Mouse (Mus musculus) macrophage (primary cell): Measurements from ENCODE around the gene Dcaf8. TPM values are rescaled to one million over a fixed set of nuclear protein-coding genes. Genes with fewer than 3 reads are reported as not detected.

Experiments
- H3K27ac ChIP-seq: fragments of 350-480 bp; formaldehyde crosslinking; 2 replicates; pipeline ENCODE4 v1.9.0; 2021
- H3K36me3 ChIP-seq: fragments of 350-480 bp; formaldehyde crosslinking; 2 replicates; pipeline ENCODE4 v1.9.0; 2021; ENCODE audit errors: inconsistent target
- H3K4me3 ChIP-seq: fragments of 350-480 bp; formaldehyde crosslinking; 2 replicates; pipeline ENCODE4 v1.9.0; 2021; ENCODE audit errors: inconsistent target
- H3K79me2 ChIP-seq: fragments of 350-480 bp; formaldehyde crosslinking; 2 replicates; pipeline ENCODE4 v1.9.0; 2021; ENCODE audit errors: inconsistent target
- WGBS: methylation state at CpG from one replicate; pipeline ENCODE4 v1.1.7; 2026; ENCODE audit warnings: inconsistent platforms; ENCODE audit not compliant: missing documents; 5-methylcytosine and 5-hydroxymethylcytosine counted together
- polyA plus RNA-seq: library from polyadenylated mRNA; stranded (reverse); fragments of 250-400 nt; gene quantifications from 3 replicates; pipeline ENCODE4 v1.2.4, GENCODE M21; 2018; ENCODE audit warnings: inconsistent platforms
- total RNA-seq, 78 experiments: library from RNA; depleted of rRNA; stranded (reverse); fragments of 250-400 nt; gene quantifications; 1 replicate in 9 of 78; 2 replicates in 24 of 78; 3 replicates in 43 of 78; 4 replicates in 2 of 78; pipeline ENCODE4 v1.2.4; 2018; ENCODE audit warnings: inconsistent platforms in 56 of 78

Gene Dcaf8
- 100 to 1,000 TPM; 126 to 343 (median 201) TPM for total RNA-seq (2018; cell fraction: chromatin; rRNA removed)
- total RNA-seq (2018; cell fraction: cytosol; rRNA removed) = 10 to 100 TPM; 39.1 to 80.5 (median 58.1) TPM
- 100 to 1,000 TPM in 19 of 26 experiments, 10 to 100 TPM in 7; 74.2 to 226 (median 122) TPM for total RNA-seq (2018; cell fraction: nucleus; rRNA removed)
- 45.9 to 68.0 TPM (median 67.8 TPM) in 3 replicates for polyA plus RNA-seq

DNA sequence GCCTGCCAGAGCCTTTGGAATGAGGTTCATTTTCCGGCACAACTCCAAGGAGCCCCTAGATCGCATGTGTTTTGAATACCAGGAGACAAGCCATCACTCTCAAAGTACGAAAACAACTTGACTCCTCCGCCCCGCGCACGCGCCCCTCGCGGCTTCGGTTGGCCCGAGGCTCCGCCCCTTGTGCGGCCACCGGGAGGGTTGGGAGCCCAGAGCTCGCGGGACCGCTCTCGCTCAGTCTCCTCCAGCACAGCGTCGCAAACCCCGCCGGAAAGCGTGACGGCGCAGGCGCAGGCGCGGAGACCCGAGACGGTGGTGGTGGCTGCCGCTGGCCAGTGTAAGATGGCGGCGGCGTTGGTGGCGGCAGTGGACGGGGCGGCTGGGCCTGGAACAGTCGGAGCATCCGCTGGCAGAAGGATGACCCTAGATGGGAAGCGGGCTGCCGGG is at the start of gene Dcaf8:
Gene Dcaf8, plus strand, starts transcription at position 250 of the 444 bp plus-strand sequence.
- H3K4me3 ChIP-seq = peak within 1 kb of the TSS; percentile 92
- WGBS = under 1% methylated on average over 39 of the region's 42 CpGs
- peaks cover 46% of the 10 kb centered on the region; the same call in 1 of the 2 replicates for H3K79me2 ChIP-seq
- 0 out of 2 replicates have a peak, but pooled peaks cover 14% of the 10 kb centered on the region for H3K36me3 ChIP-seq
- H3K27ac ChIP-seq = peak within 1 kb of the TSS; percentile 90

- Histone ChIP-seq H3K36me3 (peaks cover 77% of the 10 kb centered on the region), H3K27ac (no peak overlapping the region), H3K79me2 (no peaks in the 10 kb centered on the region), H3K4me3 (no peak overlapping the region)
- WGBS = 92% methylated on average over 6 of the region's 6 CpGs
These were observed 48.4 kb upstream of the Dcaf8 start for GRCm38 (mm10) chr1:172099325-172100033.

DNA sequence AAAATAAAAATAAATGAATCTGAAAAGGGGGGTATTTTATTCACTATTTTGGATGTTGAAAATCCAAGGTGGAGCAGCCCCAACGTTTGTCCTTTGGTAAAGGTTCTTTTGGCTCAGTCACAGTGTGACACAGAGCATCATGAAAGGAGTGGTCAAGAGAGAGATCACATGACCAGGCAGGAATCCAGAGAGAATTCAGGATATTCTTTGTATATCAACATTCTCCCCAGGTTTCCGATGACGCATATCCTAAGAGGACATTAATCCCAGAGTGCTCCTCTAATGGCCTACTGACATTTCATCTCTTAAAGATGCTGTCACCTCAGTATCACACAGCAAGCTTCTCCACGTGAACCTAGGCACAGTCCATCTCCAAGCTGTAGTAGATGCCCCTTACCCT is 44.3 kb upstream of the Dcaf8 start:
- H3K27ac ChIP-seq = no peak overlapping the region
- WGBS = 89% methylated on average over 4 of the region's 4 CpGs
- H3K4me3 ChIP-seq = no peak overlapping the region
- H3K79me2 ChIP-seq = no peaks in the 10 kb centered on the region
- peaks cover 94% of the 10 kb centered on the region for H3K36me3 ChIP-seq

GRCm38 (mm10) chr1:172105101-172105500 is 42.8 kb upstream of the Dcaf8 start:
- no peak overlapping the region for H3K4me3 ChIP-seq
- 86% methylated on average over 11 of the region's 11 CpGs for WGBS
- no peaks in the 10 kb centered on the region for H3K79me2 ChIP-seq
- H3K27ac ChIP-seq = no peak overlapping the region
- peaks cover 94% of the 10 kb centered on the region for H3K36me3 ChIP-seq

- Histone ChIP-seq H3K4me3 (no peak overlapping the region), H3K36me3 (peaks cover 98% of the 10 kb centered on the region), H3K27ac (no peak overlapping the region), H3K79me2 (no peaks in the 10 kb centered on the region)
- WGBS = 90% methylated on average over 10 of the region's 10 CpGs
These were observed 40.0 kb upstream of the Dcaf8 start for GRCm38 (mm10) chr1:172107777-172108477.

- H3K4me3 ChIP-seq = no peak overlapping the region
- H3K27ac ChIP-seq = no peak overlapping the region
- WGBS = 94% methylated on average over 5 of the region's 5 CpGs
- peaks cover 96% of the 10 kb centered on the region for H3K36me3 ChIP-seq
- no peaks in the 10 kb centered on the region for H3K79me2 ChIP-seq
These were observed 30.9 kb upstream of the Dcaf8 start for GRCm38 (mm10) chr1:172116948-172117347.

- no peak overlapping the region for H3K4me3 ChIP-seq
- H3K36me3 ChIP-seq = peaks cover 83% of the 10 kb centered on the region
- H3K27ac ChIP-seq = no peak overlapping the region
- no peaks in the 10 kb centered on the region for H3K79me2 ChIP-seq
- 82% methylated on average over 6 of the region's 6 CpGs for WGBS
These were observed 28.8 kb upstream of the Dcaf8 start for GRCm38 (mm10) chr1:172119100-172119499.

GRCm38 (mm10) chr1:172119720-172120119 is 28.2 kb upstream of the Dcaf8 start:
- Histone ChIP-seq H3K4me3 (no peak overlapping the region), H3K27ac (no peak overlapping the region), H3K36me3 (peaks cover 76% of the 10 kb centered on the region), H3K79me2 (no peaks in the 10 kb centered on the region)
- 49% methylated on average over 3 of the region's 3 CpGs for WGBS

GRCm38 (mm10) chr1:172122671-172123070 is 25.2 kb upstream of the Dcaf8 start:
- H3K27ac ChIP-seq = no peak overlapping the region
- no peak overlapping the region for H3K4me3 ChIP-seq
- H3K36me3 ChIP-seq = peaks cover 48% of the 10 kb centered on the region
- 100% methylated on average over 2 of the region's 2 CpGs for WGBS
- peaks cover 10% of the 10 kb centered on the region; the same call in 1 of the 2 replicates for H3K79me2 ChIP-seq

GRCm38 (mm10) chr1:172124572-172124971 is 23.3 kb upstream of the Dcaf8 start:
- Histone ChIP-seq H3K36me3 (peaks cover 35% of the 10 kb centered on the region), H3K4me3 (no peak overlapping the region), H3K27ac (no peak overlapping the region), H3K79me2 (peaks cover 13% of the 10 kb centered on the region; the same call in 1 of the 2 replicates)
- whole genome bisulfite sequencing = 88% methylated on average over 6 of the region's 6 CpGs

DNA sequence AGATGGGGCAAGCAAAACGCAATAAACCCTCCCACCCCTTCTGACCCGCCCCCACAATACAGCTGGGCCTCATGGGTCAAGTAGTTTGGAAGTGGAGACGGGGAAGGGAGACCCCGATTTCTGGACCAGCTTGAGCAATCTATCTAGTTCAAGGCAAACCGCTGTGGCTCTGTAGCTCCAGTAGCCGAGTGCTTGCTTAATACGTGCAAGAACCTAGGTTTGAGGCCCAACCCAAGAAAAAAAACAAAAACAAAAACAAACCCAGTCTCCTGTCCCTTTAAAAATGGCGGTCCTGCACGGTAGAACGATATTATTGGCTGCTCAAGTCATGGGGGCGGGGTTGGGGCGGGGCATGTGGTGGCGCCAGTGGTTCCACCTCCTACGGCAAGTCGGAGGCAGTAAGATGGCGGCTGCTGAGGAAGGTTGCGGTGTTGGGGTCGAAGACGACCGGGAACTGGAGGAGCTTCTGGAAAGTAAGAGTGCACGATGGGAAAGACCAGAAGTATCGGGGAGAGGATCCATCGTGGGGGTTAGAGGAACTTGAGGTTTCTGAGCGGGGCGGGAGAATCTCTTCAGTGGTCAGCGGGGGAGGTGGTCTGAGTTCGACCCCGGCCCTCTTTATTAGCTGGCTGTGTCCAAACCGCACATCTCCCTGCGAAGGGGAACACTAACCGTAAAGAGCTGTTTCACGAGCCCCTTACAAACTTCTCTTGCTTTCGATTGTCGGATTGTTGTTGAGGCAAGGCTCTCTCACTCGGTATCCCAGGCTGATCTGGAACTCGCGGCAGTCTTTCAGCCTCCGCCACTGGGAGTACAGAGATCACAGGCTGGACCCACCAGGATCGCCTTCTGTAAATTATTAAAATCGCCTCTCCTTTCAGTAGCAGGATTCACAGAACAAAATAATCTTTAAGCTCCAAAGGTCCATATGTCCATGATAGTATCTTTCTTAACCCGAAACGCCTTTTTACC is 21.2 kb upstream of the Dcaf8 start, which contains the start of gene Pex19:
Gene Pex19, plus strand, starts transcription at position 380 of the 972 bp plus-strand sequence.
- peak within 1 kb of the TSS; percentile 77 for H3K27ac ChIP-seq
- WGBS = 1% methylated on average over 42 of the region's 42 CpGs
- H3K4me3 ChIP-seq = peak within 1 kb of the TSS; percentile 99
- peaks cover 13% of the 10 kb centered on the region; the same call in 1 of the 2 replicates for H3K79me2 ChIP-seq
- peaks cover 29% of the 10 kb centered on the region for H3K36me3 ChIP-seq

DNA sequence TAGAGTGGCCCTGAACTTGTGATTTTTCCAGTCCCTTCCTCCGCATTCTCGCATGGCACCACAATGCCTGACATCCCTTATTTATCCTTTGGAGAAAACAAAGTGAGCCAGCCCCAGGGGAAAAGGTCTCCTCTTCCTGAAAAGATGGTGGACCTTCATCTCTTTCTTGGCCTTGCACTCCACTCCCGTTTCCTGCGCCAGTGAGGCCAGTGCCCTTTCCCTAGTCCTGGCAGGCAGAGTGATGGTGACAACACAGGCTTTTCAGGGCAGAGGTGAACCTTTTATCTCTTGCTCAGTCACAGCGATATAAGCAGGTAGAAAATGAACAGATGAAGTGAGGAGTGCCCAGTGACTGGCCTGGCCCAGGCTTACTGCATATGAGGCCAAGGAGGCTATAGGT is 20.4 kb upstream of the Dcaf8 start:
- WGBS = 75% methylated on average over 5 of the region's 5 CpGs
- Histone ChIP-seq H3K79me2 (peaks cover 13% of the 10 kb centered on the region; the same call in 1 of the 2 replicates), H3K4me3 (peak overlapping the region; percentile 99), H3K36me3 (peaks cover 28% of the 10 kb centered on the region), H3K27ac (no peak overlapping the region)

DNA sequence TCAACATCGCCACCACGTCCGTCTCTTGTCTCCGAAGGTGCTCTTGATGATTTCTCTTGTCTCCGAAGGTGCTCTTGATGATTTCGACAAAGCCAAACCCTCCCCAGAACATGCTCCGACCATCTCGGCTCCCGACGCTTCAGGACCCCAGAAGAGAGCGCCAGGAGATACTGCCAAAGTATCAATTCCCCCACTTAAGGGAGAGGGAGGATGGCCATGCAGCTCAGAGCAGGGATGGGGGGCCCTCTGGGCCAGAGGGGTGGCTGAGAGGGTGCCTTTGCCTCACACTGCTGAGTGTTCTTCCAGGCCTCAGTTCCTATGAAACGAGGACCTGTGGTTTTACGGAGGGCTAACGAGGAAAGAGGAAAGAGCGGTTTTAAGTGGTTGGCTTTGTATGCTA is 19.3 kb upstream of the Dcaf8 start:
- 92% methylated on average over 15 of the region's 15 CpGs for WGBS
- Histone ChIP-seq H3K27ac (no peak overlapping the region), H3K4me3 (no peak overlapping the region), H3K36me3 (peaks cover 34% of the 10 kb centered on the region), H3K79me2 (peaks cover 13% of the 10 kb centered on the region; the same call in 1 of the 2 replicates)

- no peak overlapping the region for H3K27ac ChIP-seq
- no peak overlapping the region for H3K4me3 ChIP-seq
- peaks cover 13% of the 10 kb centered on the region; the same call in 1 of the 2 replicates for H3K79me2 ChIP-seq
- peaks cover 39% of the 10 kb centered on the region for H3K36me3 ChIP-seq
- WGBS = 83% methylated on average over 2 of the region's 2 CpGs
These were observed 18.8 kb upstream of the Dcaf8 start for GRCm38 (mm10) chr1:172129108-172129507.
